Mouse (Mus musculus) midbrain, postnatal 0 days (tissue): Measurements from ENCODE around the gene Ccr9. TPM values are rescaled to one million over a fixed set of nuclear protein-coding genes. Genes with fewer than 3 reads are reported as not detected.

Experiments used
- ATAC-seq: fragments of 200-750 bp; cut with Nextera tagmentation; 2 replicates; pipeline ENCODE4 v1.8.0; 2017; ENCODE audit warnings: moderate number of reproducible peaks, mild to moderate bottlenecking, moderate TSS enrichment, moderate library complexity; ENCODE audit not compliant: low FRiP score
- DNase-seq: peaks from one replicate; pipeline ENCODE4 v3.0.0-alpha.2; 2015; ENCODE audit warnings: low spot score
- H3K27ac ChIP-seq: fragments of 300-500 bp; sonication (generic); 2 replicates; pipeline ENCODE4 v1.5.1; 2014; ENCODE audit warnings: low read depth, mild to moderate bottlenecking, low read length, mixed read lengths
- H3K27me3 ChIP-seq: fragments of 300-500 bp; sonication (generic); 2 replicates; pipeline ENCODE4 v1.6.1; 2014; ENCODE audit warnings: low read length, control low read depth, mixed read lengths; ENCODE audit not compliant: insufficient read depth
- H3K36me3 ChIP-seq: fragments of 300-500 bp; sonication (generic); 2 replicates; pipeline ENCODE4 v1.6.1; 2014; ENCODE audit warnings: low read length, control low read depth, mixed read lengths; ENCODE audit not compliant: insufficient read depth
- H3K4me1 ChIP-seq: fragments of 300-500 bp; sonication (generic); 2 replicates; pipeline ENCODE4 v1.6.1; 2014; ENCODE audit warnings: mild to moderate bottlenecking, control low read depth, antibody characterized with exemption, low read length, mixed read lengths; ENCODE audit not compliant: insufficient read depth
- H3K4me2 ChIP-seq: fragments of 300-500 bp; sonication (generic); 2 replicates; pipeline ENCODE4 v1.6.1; 2014; ENCODE audit warnings: low read depth, mild to moderate bottlenecking, low read length, mixed read lengths; ENCODE audit not compliant: poor library complexity, severe bottlenecking
- H3K4me3 ChIP-seq: fragments of 300-500 bp; sonication (generic); 2 replicates; pipeline ENCODE4 v1.5.1; 2014; ENCODE audit warnings: low read depth, mild to moderate bottlenecking, low read length, moderate library complexity
- H3K9ac ChIP-seq: fragments of 300-500 bp; sonication (generic); replicated peaks from 2 replicates; pipeline ENCODE4 v1.6.1; 2014; ENCODE audit warnings: mild to moderate bottlenecking, low read length, moderate library complexity, mixed read lengths; ENCODE audit not compliant: poor library complexity, severe bottlenecking
- H3K9me3 ChIP-seq: fragments of 300-500 bp; sonication (generic); 2 replicates; pipeline ENCODE4 v1.6.1; 2016; ENCODE audit warnings: low read length, control low read depth
- CTCF ChIP-seq: IDR thresholded peaks from 2 replicates; pipeline ENCODE4 v1.5.1; 2016; ENCODE audit warnings: antibody characterized with exemption, mild to moderate bottlenecking
- WGBS: fragments of 180-500 bp; shearing (Covaris S2); extraction: QIAGEN DNeasy Blood & Tissue Kit; methylation state at CpG from one replicate; pipeline ENCODE4 v1.1.7; 2014; 5-methylcytosine and 5-hydroxymethylcytosine counted together
- polyA plus RNA-seq: library from polyadenylated mRNA; unstranded; fragments of >200 nt; fragmentation: Nextera tagmentation; extraction: Ambion mirVana; gene quantifications from 2 replicates; pipeline ENCODE4 v1.2.1, GENCODE M21; 2015
- total RNA-seq: library from RNA; depleted of rRNA; stranded (reverse); fragments of >200 nt; gene quantifications from 2 replicates; pipeline ENCODE4 v1.2.3, GENCODE M21; 2014

Ccr9 gene
- total and polyA plus RNA-seq, 2 experiments from 2014 or later, result 0.05 to 0.28 TPM

GRCm38 (mm10) chr9:123756752-123757151, 78.5 kb downstream of the Ccr9 start:
- Histone ChIP-seq H3K9me3 (no peaks in the 10 kb centered on the region), H3K4me2 (no peak overlapping the region), H3K27ac (no peak overlapping the region), H3K4me1 (no peaks in the 10 kb centered on the region), H3K36me3 (no peaks in the 10 kb centered on the region), H3K9ac (no peak overlapping the region), H3K27me3 (no peaks in the 10 kb centered on the region), H3K4me3 (no peak overlapping the region)
- TF ChIP-seq CTCF, result no peak
- DNase-seq (no peak), ATAC-seq (no peak)
- WGBS, result 84% methylated on average over 3 of the region's 3 CpGs

- H3K27me3 ChIP-seq, result no peaks in the 10 kb centered on the region
- no peak for DNase-seq
- H3K36me3 ChIP-seq, result no peaks in the 10 kb centered on the region
- ATAC-seq, result no peak
- no peak overlapping the region for H3K27ac ChIP-seq
- H3K4me1 ChIP-seq, result no peaks in the 10 kb centered on the region
- no peaks in the 10 kb centered on the region for H3K9me3 ChIP-seq
- 66% methylated on average over 2 of the region's 2 CpGs for WGBS
- no peak overlapping the region for H3K9ac ChIP-seq
- no peak overlapping the region for H3K4me3 ChIP-seq
- no peak overlapping the region for H3K4me2 ChIP-seq
- no peak for TF ChIP-seq CTCF
Measured at GRCm38 (mm10) chr9:123757326-123757725, 79.1 kb downstream of the Ccr9 start.

- no peak overlapping the region for H3K27ac ChIP-seq
- no peak overlapping the region for H3K4me2 ChIP-seq
- H3K9ac ChIP-seq, result no peak overlapping the region
- DNase-seq, result no peak
- H3K27me3 ChIP-seq, result no peaks in the 10 kb centered on the region
- H3K36me3 ChIP-seq, result no peaks in the 10 kb centered on the region
- no peak for ATAC-seq
- no peaks in the 10 kb centered on the region for H3K4me1 ChIP-seq
- no peak for TF ChIP-seq CTCF
- H3K9me3 ChIP-seq, result no peaks in the 10 kb centered on the region
- whole genome bisulfite sequencing, result 79% methylated on average over 1 of the region's 1 CpGs
- no peak overlapping the region for H3K4me3 ChIP-seq
Measured at GRCm38 (mm10) chr9:123758156-123758555, 79.9 kb downstream of the Ccr9 start.

GRCm38 (mm10) chr9:123758645-123759044, 80.4 kb downstream of the Ccr9 start:
- ATAC-seq, result no peak

GRCm38 (mm10) chr9:123760806-123761205, 82.6 kb downstream of the Ccr9 start:
- Histone ChIP-seq H3K9ac (no peak overlapping the region), H3K27me3 (no peaks in the 10 kb centered on the region), H3K4me3 (no peak overlapping the region), H3K4me2 (no peak overlapping the region), H3K27ac (no peak overlapping the region), H3K4me1 (no peaks in the 10 kb centered on the region), H3K9me3 (no peaks in the 10 kb centered on the region), H3K36me3 (no peaks in the 10 kb centered on the region)
- WGBS, result 91% methylated on average over 3 of the region's 3 CpGs
- no peak for TF ChIP-seq CTCF
- DNase-seq, result no peak
- no peak for ATAC-seq

More at GRCm38 (mm10) chr9:123758645-123759044, 80.4 kb downstream of the Ccr9 start:
- no peaks in the 10 kb centered on the region for H3K4me1 ChIP-seq
- WGBS, result 86% methylated on average over 4 of the region's 4 CpGs
- no peak overlapping the region for H3K9ac ChIP-seq
- no peak for DNase-seq
- H3K4me2 ChIP-seq, result no peak overlapping the region
- H3K36me3 ChIP-seq, result no peaks in the 10 kb centered on the region
- H3K27ac ChIP-seq, result no peak overlapping the region
- no peaks in the 10 kb centered on the region for H3K27me3 ChIP-seq
- no peak overlapping the region for H3K4me3 ChIP-seq
- no peaks in the 10 kb centered on the region for H3K9me3 ChIP-seq
- no peak for TF ChIP-seq CTCF

- no peak overlapping the region for H3K9ac ChIP-seq
- H3K9me3 ChIP-seq, result no peaks in the 10 kb centered on the region
- DNase-seq, result no peak
- ATAC-seq, result no peak
- H3K27ac ChIP-seq, result no peak overlapping the region
- no peak overlapping the region for H3K4me3 ChIP-seq
- no peak for TF ChIP-seq CTCF
- H3K36me3 ChIP-seq, result no peaks in the 10 kb centered on the region
- H3K4me2 ChIP-seq, result no peak overlapping the region
- no peaks in the 10 kb centered on the region for H3K4me1 ChIP-seq
- 85% methylated on average over 4 of the region's 4 CpGs for WGBS
- H3K27me3 ChIP-seq, result no peaks in the 10 kb centered on the region
Measured at GRCm38 (mm10) chr9:123762886-123763285, 84.6 kb downstream of the Ccr9 start.
